Mouse (Mus musculus) E14TG2a.4 (cell line): ENCODE data around the gene Tmppe.

ENCODE experiments used
- CTCF ChIP-seq: conservative IDR thresholded peaks from 2 replicates; pipeline ENCODE4 v1.5.1; 2014; ENCODE audit warnings: low read length
- NANOG ChIP-seq: IDR thresholded peaks from 2 replicates; pipeline ENCODE4 v1.6.1; 2014; ENCODE audit warnings: borderline replicate concordance, low read length, mixed read lengths

GRCm38 (mm10) chr9:114400949-114401684 lies at the start of gene Tmppe, which contains the start of gene Glb1:
- TF ChIP-seq CTCF = no peak
- TF ChIP-seq NANOG = no peak
